Comparison of ENCODE assay signal across 13 mouse cellular contexts in genomic region chr7:79463376-79464077, GRCm38 (mm10). TPM values are rescaled to one million over a fixed set of nuclear protein-coding genes. Genes with fewer than 3 reads are reported as not detected.
A peak's percentile ranks its signal among the peaks of the same experiment; 100 is the strongest.
DNase-seq lines count a peak whose midpoint lies in the region; ATAC-seq and TF ChIP-seq lines count a peak whose summit lies in the region.
"Had no signal": no experiment of that assay in that cellular context is flagged by ENCODE, and none has a peak within 500 bp of the region (broad histone marks: within the 10 kb centered on the region; RNA-seq: fewer than 3 reads in every experiment).

No protein-coding gene starts in this region.

- H3K27ac ChIP-seq in hindbrain, embryonic 13.5 days = no peak overlapping the region
- no peak overlapping the region for H3K27ac ChIP-seq in hindbrain, embryonic 12.5 days
- H3K27ac ChIP-seq in testis, adult 2 months (ENCODE audit: control insufficient read depth, insufficient read depth, low read depth, low read length) = no peak overlapping the region
- H3K27ac ChIP-seq in limb, embryonic 15.5 days = no peak overlapping the region

- no peak for ATAC-seq in hindbrain, embryonic 13.5 days (ENCODE audit: low FRiP score)
- ATAC-seq in hindbrain, embryonic 12.5 days (ENCODE audit: low FRiP score) = no peak
- ATAC-seq in limb, embryonic 15.5 days (ENCODE audit: insufficient number of reproducible peaks, low FRiP score, low TSS enrichment, low read depth) = no peak
- ATAC-seq: CD4-positive, CD25-positive, alpha-beta regulatory T cell, adult 4 months had no signal

- DNase-seq in testis, postnatal 14 days (ENCODE audit: low spot score) = no peak
- DNase-seq in urinary bladder, postnatal 10 days (ENCODE audit: low spot score) = no peak
- DNase-seq in embryo, embryonic 9.5 days (ENCODE audit: extremely low spot score) = no peak
- DNase-seq: adrenal gland, postnatal 10 days; kidney, postnatal 10 days; left cerebral cortex, postnatal 4 days; right cerebral cortex, postnatal 14 days; thymus, postnatal 4 days had no signal

- TF ChIP-seq CTCF in testis, adult 2 months (IDR thresholded peaks at IDR 0.05; ENCODE audit: control insufficient read depth, insufficient read depth, insufficient replicate concordance, low read depth, low read length) = no peak

- H3K4me3 ChIP-seq in hindbrain, embryonic 13.5 days = no peak overlapping the region
- no peak overlapping the region for H3K4me3 ChIP-seq in hindbrain, embryonic 12.5 days
- peak overlapping the region; percentile 8; the same call in 1 of the 2 replicates for H3K4me3 ChIP-seq in testis, adult 2 months (ENCODE audit: control insufficient read depth, low read depth, low read length)
- H3K4me3 ChIP-seq in limb, embryonic 15.5 days = no peak overlapping the region

- H3K9me3 ChIP-seq in hindbrain, embryonic 13.5 days = no peaks in the 10 kb centered on the region
- H3K9me3 ChIP-seq in hindbrain, embryonic 12.5 days (replicated peaks) = no peaks in the 10 kb centered on the region
- H3K9me3 ChIP-seq in limb, embryonic 15.5 days = no peaks in the 10 kb centered on the region

- H3K4me1 ChIP-seq in hindbrain, embryonic 13.5 days (replicated peaks) = peaks cover 36% of the 10 kb centered on the region
- H3K4me1 ChIP-seq in hindbrain, embryonic 12.5 days = peaks cover 32% of the 10 kb centered on the region
- peaks cover 19% of the 10 kb centered on the region for H3K4me1 ChIP-seq in testis, adult 2 months (ENCODE audit: control insufficient read depth, insufficient read depth, low read length)
- peaks cover 29% of the 10 kb centered on the region for H3K4me1 ChIP-seq in limb, embryonic 15.5 days

- no peak for TF ChIP-seq POLR2A in testis, adult 2 months (IDR thresholded peaks at IDR 0.05; ENCODE audit: control insufficient read depth, low read depth, low read length)

- H3K9ac ChIP-seq in hindbrain, embryonic 13.5 days = peak overlapping the region; percentile 29; the same call in 1 of the 2 replicates
- no peak overlapping the region for H3K9ac ChIP-seq in hindbrain, embryonic 12.5 days
- no peak overlapping the region for H3K9ac ChIP-seq in limb, embryonic 15.5 days

- peaks cover 7% of the 10 kb centered on the region; the same call in 1 of the 2 replicates for H3K27me3 ChIP-seq in hindbrain, embryonic 13.5 days
- peaks cover 12% of the 10 kb centered on the region for H3K27me3 ChIP-seq in hindbrain, embryonic 12.5 days
- no peaks in the 10 kb centered on the region for H3K27me3 ChIP-seq in testis, adult 2 months (ENCODE audit: control insufficient read depth, insufficient read depth, low read length)
- no peaks in the 10 kb centered on the region for H3K27me3 ChIP-seq in limb, embryonic 15.5 days

- peaks cover 46% of the 10 kb centered on the region for H3K36me3 ChIP-seq in hindbrain, embryonic 13.5 days
- peaks cover 43% of the 10 kb centered on the region for H3K36me3 ChIP-seq in hindbrain, embryonic 12.5 days
- peaks cover 7% of the 10 kb centered on the region for H3K36me3 ChIP-seq in testis, adult 2 months (ENCODE audit: control insufficient read depth, insufficient read depth, low read length)
- peaks cover 46% of the 10 kb centered on the region for H3K36me3 ChIP-seq in limb, embryonic 15.5 days

- no peak overlapping the region for H3K4me2 ChIP-seq in hindbrain, embryonic 13.5 days
- H3K4me2 ChIP-seq in hindbrain, embryonic 12.5 days (replicated peaks) = no peak overlapping the region
- H3K4me2 ChIP-seq in limb, embryonic 15.5 days = 0 out of 2 replicates have a peak overlapping the region, but pooled peaks have one; percentile 85

- 94% methylated on average over 11 of the region's 11 CpGs for WGBS in hindbrain, embryonic 13.5 days
- 93% methylated on average over 11 of the region's 11 CpGs for WGBS in hindbrain, embryonic 12.5 days
- 90% methylated on average over 11 of the region's 11 CpGs for WGBS in limb, embryonic 15.5 days

RNA-seq across cellular contexts. Expression of gene Polg, which starts 2.6 kb away (rescaled TPM):
- 21.9 and 22.5 TPM in 2 replicates for polyA plus RNA-seq in hindbrain, embryonic 13.5 days (2015; fragmentation: Nextera tagmentation; extraction: Ambion mirVana)
- 40.1 and 42.0 TPM in 2 replicates for polyA plus RNA-seq in hindbrain, embryonic 12.5 days (2016; fragmentation: Nextera tagmentation; extraction: Ambion mirVana)
- 74.5 and 78.3 TPM in 2 replicates for polyA plus RNA-seq in testis, adult 2 months (2012; rRNA removed)
- 30.9 and 33.7 TPM in 2 replicates for polyA plus RNA-seq in limb, embryonic 15.5 days (2015; fragmentation: Nextera tagmentation; extraction: Ambion mirVana)
